Mouse (Mus musculus) neural tube, embryonic 14.5 days (tissue): Measurements from ENCODE around the gene Frmd4a. TPM values are rescaled to one million over a fixed set of nuclear protein-coding genes. Genes with fewer than 3 reads are reported as not detected.

Source experiments
- ATAC-seq: fragments of 200-750 bp; cut with Nextera tagmentation; 2 replicates; pipeline ENCODE4 v1.8.0; 2017; ENCODE audit warnings: low read depth, mild to moderate bottlenecking, moderate TSS enrichment, moderate library complexity
- H3K27ac ChIP-seq: fragments of 300-500 bp; sonication (generic); 2 replicates; pipeline ENCODE4 v1.5.1; 2014; ENCODE audit warnings: low read depth, mild to moderate bottlenecking, control low read depth, low read length, moderate library complexity, mixed read lengths
- H3K27me3 ChIP-seq: fragments of 300-500 bp; sonication (generic); 2 replicates; pipeline ENCODE4 v1.6.1; 2014; ENCODE audit warnings: low read length; ENCODE audit not compliant: control insufficient read depth, insufficient read depth
- H3K36me3 ChIP-seq: fragments of 300-500 bp; sonication (generic); 2 replicates; pipeline ENCODE4 v1.6.1; 2014; ENCODE audit warnings: low read length, mixed read lengths; ENCODE audit not compliant: control insufficient read depth, insufficient read depth
- H3K4me1 ChIP-seq: fragments of 300-500 bp; sonication (generic); 2 replicates; pipeline ENCODE4 v1.6.1; 2014; ENCODE audit warnings: low read length; ENCODE audit not compliant: control insufficient read depth, insufficient read depth
- H3K4me2 ChIP-seq: fragments of 300-500 bp; sonication (generic); 2 replicates; pipeline ENCODE4 v1.6.1; 2014; ENCODE audit warnings: mild to moderate bottlenecking, low read depth, low read length, control low read depth
- H3K4me3 ChIP-seq: fragments of 300-500 bp; sonication (generic); 2 replicates; pipeline ENCODE4 v1.5.1; 2014; ENCODE audit warnings: low read depth, low read length, control low read depth, mixed read lengths
- H3K9ac ChIP-seq: fragments of 300-500 bp; sonication (generic); replicated peaks from 2 replicates; pipeline ENCODE4 v1.6.1; 2014; ENCODE audit warnings: low read depth, mild to moderate bottlenecking, control low read depth, low read length, mixed read lengths
- H3K9me3 ChIP-seq: fragments of 300-500 bp; sonication (generic); 2 replicates; pipeline ENCODE4 v1.6.1; 2016; ENCODE audit warnings: low read length; ENCODE audit not compliant: control insufficient read depth
- whole genome bisulfite sequencing: fragments of 180-500 bp; shearing (Covaris S2); extraction: QIAGEN DNeasy Blood & Tissue Kit; methylation state at CpG from one replicate; pipeline ENCODE4 v1.1.7; 2014; 5-methylcytosine and 5-hydroxymethylcytosine counted together
- polyA plus RNA-seq: library from polyadenylated mRNA; unstranded; fragments of >200 nt; fragmentation: Nextera tagmentation; extraction: Ambion mirVana; gene quantifications from 2 replicates; pipeline ENCODE4 v1.2.1, GENCODE M21; 2014

Frmd4a gene
- polyA plus RNA-seq, 1 experiment from 2014 or later = 67.4 TPM

DNA sequence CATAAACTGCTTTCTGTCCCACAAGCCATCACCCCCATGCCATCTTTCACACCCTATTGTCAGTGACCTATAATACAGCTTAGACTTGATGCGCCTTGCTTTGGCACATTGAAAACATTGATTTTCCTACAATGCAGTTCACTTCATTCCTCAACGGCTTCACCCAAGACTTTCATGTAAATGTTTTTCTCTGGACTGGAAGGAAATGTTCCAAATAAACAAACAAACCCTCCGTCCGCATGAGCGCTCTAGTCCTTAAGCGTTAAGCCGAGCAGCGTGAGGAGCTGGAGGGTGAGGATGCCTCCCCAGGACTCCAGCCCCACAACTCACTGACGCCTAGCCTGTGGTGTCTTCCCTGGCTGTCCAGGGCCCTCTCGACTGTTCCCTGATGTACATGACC lies 279.4 kb downstream of the Frmd4a start:
- H3K9ac ChIP-seq = no peak overlapping the region
- no peaks in the 10 kb centered on the region for H3K36me3 ChIP-seq
- H3K9me3 ChIP-seq = no peaks in the 10 kb centered on the region
- ATAC-seq = no peak
- no peaks in the 10 kb centered on the region for H3K27me3 ChIP-seq
- H3K4me1 ChIP-seq = peaks cover 14% of the 10 kb centered on the region; the same call in 1 of the 2 replicates
- no peak overlapping the region for H3K4me2 ChIP-seq
- H3K4me3 ChIP-seq = no peak overlapping the region
- 58% methylated on average over 10 of the region's 10 CpGs for WGBS
- no peak overlapping the region for H3K27ac ChIP-seq

DNA sequence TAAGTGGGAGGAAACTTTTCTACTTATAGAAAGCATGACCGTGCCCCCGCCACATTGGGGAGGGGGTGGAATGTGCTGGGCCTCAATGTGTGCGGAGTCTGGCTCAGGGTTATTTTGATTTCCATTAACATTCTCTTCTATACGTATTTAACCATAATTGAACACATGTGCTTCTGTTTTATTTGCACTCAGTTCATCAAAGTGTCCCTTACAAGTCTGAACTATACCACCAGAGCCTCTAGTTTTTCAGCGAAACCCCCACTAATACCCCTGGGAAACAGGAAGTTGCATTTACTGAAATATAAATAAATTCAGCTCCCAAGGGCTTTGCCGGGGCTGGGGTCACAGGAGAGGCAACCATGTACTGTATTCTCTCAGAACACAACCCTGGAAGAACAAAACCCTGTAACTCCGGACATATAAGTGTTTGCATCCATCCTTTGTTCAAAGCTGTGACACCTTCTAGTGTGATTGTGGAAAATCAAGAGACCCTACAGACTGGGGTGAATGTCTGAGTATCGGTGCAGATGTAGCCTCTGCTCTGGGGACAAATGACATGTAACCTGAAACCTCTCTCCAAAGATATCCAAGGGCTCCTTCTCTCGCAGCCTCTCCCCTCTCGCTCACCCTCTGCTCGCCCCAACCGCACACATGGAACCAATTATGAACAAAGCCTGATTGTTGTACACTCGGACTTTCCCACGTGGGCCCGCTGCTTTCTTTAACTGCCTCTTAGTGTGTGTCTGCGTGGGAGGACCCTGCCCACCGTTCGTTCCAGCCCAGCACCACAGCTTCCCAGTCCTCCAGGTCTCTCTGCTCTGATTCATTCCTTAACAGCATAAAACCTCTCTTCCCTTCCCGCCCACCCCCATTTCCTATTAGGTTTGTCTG lies 281.1 kb downstream of the Frmd4a start:
- peak; percentile 56 for ATAC-seq
- WGBS = 10% methylated on average over 19 of the region's 19 CpGs
- Histone ChIP-seq H3K4me1 (peaks cover 14% of the 10 kb centered on the region; the same call in 1 of the 2 replicates), H3K9ac (no peak overlapping the region), H3K4me2 (peak overlapping the region; percentile 38), H3K9me3 (no peaks in the 10 kb centered on the region), H3K4me3 (no peak overlapping the region), H3K36me3 (no peaks in the 10 kb centered on the region), H3K27ac (peak overlapping the region; percentile 55; the same call in 1 of the 2 replicates), H3K27me3 (no peaks in the 10 kb centered on the region)

DNA sequence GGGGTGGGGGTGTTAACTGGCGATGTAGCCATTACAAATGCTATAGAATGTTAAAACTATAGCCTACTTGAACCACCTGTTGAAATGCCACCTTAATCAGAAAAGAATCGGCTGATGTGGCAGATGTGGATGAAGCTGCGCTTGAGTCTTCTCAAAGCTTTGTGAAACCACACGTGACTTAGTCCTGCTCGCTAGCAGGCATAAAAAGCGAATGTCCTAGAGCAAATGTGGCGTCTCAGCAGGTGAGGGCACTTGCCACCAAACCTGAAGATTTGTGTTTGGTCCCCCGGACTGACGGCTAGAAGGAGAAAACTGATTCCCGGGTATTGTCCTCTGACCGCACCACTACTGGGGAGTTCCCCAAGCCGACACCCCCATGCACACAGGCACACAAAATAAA lies 282.1 kb downstream of the Frmd4a start:
- H3K36me3 ChIP-seq = no peaks in the 10 kb centered on the region
- H3K4me1 ChIP-seq = peaks cover 14% of the 10 kb centered on the region; the same call in 1 of the 2 replicates
- no peak for ATAC-seq
- H3K9me3 ChIP-seq = no peaks in the 10 kb centered on the region
- 62% methylated on average over 12 of the region's 12 CpGs for WGBS
- H3K4me3 ChIP-seq = no peak overlapping the region
- H3K27ac ChIP-seq = no peak overlapping the region
- H3K27me3 ChIP-seq = no peaks in the 10 kb centered on the region
- H3K9ac ChIP-seq = no peak overlapping the region
- H3K4me2 ChIP-seq = peak overlapping the region; percentile 38; the same call in 1 of the 2 replicates

DNA sequence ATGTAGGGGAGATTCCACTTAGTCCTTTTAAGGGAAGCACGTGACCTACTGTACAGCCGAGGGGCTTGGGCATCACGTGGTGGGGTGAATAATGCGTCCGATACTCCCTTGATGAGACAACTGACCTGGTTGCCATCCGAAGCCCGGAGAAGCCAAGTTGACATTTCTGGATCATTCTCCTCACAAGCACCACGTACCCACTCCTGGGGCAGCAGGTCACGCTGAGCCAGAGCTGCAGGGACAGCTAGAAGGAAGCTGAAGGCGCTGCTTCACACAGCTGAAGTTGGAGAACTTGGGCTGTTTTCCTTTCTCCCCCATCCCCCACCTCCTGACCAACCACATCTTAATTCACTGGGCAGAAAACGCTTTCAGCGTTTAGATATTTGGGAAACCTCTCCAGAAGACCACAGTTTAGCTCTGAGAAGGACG lies 282.9 kb downstream of the Frmd4a start:
- H3K27me3 ChIP-seq = no peaks in the 10 kb centered on the region
- 0 out of 2 replicates have a peak overlapping the region, but pooled peaks have one; percentile 23 for H3K27ac ChIP-seq
- H3K4me2 ChIP-seq = peak overlapping the region; percentile 36; the same call in 1 of the 2 replicates
- H3K36me3 ChIP-seq = no peaks in the 10 kb centered on the region
- H3K9ac ChIP-seq = no peak overlapping the region
- peak overlapping the region; percentile 6; the same call in 1 of the 2 replicates for H3K4me3 ChIP-seq
- ATAC-seq = no peak
- WGBS = 31% methylated on average over 13 of the region's 13 CpGs
- H3K4me1 ChIP-seq = peaks cover 14% of the 10 kb centered on the region; the same call in 1 of the 2 replicates
- no peaks in the 10 kb centered on the region for H3K9me3 ChIP-seq

DNA sequence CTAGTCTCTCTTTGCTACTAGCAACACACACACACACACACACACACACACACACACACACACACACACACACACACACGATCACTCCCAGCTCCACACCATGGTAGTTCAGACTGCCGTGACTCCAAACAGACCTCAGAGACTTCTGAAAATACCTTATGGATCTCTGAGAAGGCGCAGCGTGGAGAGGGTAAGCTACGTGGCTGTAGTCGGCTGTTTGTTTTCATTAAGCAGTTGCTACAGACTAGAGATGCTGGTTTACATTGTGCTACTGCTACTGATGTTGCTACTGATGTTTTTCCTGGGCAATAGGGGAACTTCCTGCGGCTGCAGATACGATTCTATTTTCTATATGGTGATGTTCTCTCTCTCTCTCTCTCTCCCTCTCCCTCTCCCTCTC lies 283.3 kb downstream of the Frmd4a start:
- no peak overlapping the region for H3K4me3 ChIP-seq
- H3K9me3 ChIP-seq = no peaks in the 10 kb centered on the region
- ATAC-seq = 0 out of 2 replicates have a peak, but pooled peaks have one; percentile 2
- H3K36me3 ChIP-seq = no peaks in the 10 kb centered on the region
- no peaks in the 10 kb centered on the region for H3K27me3 ChIP-seq
- H3K4me2 ChIP-seq = peak overlapping the region; percentile 36; the same call in 1 of the 2 replicates
- WGBS = 24% methylated on average over 8 of the region's 8 CpGs
- peaks cover 14% of the 10 kb centered on the region; the same call in 1 of the 2 replicates for H3K4me1 ChIP-seq
- no peak overlapping the region for H3K9ac ChIP-seq
- H3K27ac ChIP-seq = 0 out of 2 replicates have a peak overlapping the region, but pooled peaks have one; percentile 23

DNA sequence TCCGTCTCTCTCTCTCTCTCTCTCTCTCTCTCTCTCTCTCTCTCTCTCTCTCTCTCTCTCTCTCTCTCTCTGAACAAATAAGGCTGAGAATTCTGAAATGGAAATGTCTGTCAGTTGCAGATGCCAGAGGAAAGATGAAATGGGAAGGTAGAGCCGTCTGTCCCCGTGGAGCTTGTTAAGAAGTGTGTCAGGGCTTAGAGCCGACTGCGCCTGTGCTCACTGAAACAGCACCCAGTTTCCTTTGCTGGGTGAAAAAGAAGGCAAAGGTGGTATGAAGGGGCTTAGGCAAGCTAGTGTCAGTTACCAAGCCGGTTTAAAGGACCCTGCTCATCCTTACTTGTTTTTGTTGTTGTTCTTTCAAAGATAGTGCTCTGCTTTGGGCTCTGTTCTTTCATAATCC lies 283.7 kb downstream of the Frmd4a start:
- Histone ChIP-seq H3K9me3 (no peaks in the 10 kb centered on the region), H3K4me1 (peaks cover 14% of the 10 kb centered on the region; the same call in 1 of the 2 replicates), H3K27ac (no peak overlapping the region), H3K27me3 (no peaks in the 10 kb centered on the region), H3K4me2 (peak overlapping the region; percentile 1; the same call in 1 of the 2 replicates), H3K36me3 (no peaks in the 10 kb centered on the region), H3K4me3 (no peak overlapping the region; the same call in 1 of the 2 replicates), H3K9ac (no peak overlapping the region)
- no peak for ATAC-seq
- 35% methylated on average over 5 of the region's 6 CpGs for WGBS

DNA sequence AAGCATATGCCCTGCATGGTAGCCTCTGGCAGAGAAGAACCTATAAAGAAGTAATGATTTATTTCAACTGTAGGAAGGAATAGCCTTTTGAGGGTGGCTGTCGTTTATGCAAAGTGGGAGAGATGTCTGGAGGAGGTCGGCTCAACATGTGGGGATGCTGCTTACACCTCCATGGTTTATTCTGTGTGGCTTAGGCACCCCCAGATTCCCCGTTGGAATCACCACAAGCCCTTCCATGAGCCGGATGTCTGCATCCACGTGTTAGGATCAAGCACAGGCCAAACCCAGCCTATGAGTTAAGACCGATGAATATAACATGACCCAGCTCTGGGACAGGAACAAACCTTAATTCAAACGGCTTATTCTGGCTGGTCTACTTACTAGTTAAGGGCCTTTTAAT lies 284.2 kb downstream of the Frmd4a start:
- Histone ChIP-seq H3K9me3 (no peaks in the 10 kb centered on the region), H3K9ac (no peak overlapping the region), H3K4me1 (peaks cover 14% of the 10 kb centered on the region; the same call in 1 of the 2 replicates), H3K4me2 (peak overlapping the region; percentile 1; the same call in 1 of the 2 replicates), H3K4me3 (no peak overlapping the region; the same call in 1 of the 2 replicates), H3K36me3 (no peaks in the 10 kb centered on the region), H3K27ac (no peak overlapping the region), H3K27me3 (no peaks in the 10 kb centered on the region)
- ATAC-seq = no peak
- WGBS = 49% methylated on average over 7 of the region's 7 CpGs

DNA sequence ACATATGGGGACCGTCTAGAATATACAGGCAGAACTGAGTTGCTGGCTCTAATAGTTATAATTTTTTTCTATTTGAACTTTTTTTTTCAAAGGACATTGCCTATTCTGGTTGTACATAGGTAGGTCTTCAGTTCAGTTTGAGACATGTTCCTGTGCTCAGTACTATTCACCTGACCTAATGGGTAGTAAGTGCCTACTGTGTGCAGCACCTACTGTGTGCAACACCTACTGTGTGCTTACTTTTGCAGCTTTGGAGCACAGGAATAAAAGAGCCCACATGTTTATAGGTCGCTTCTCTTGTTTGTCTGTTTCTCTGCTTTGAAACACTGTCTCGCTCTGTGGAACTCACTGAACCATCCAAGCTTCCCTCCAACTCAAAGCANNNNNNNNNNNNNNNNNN lies 284.6 kb downstream of the Frmd4a start:
- Histone ChIP-seq H3K4me1 (peaks cover 14% of the 10 kb centered on the region; the same call in 1 of the 2 replicates), H3K27me3 (no peaks in the 10 kb centered on the region), H3K36me3 (no peaks in the 10 kb centered on the region), H3K4me3 (no peak overlapping the region), H3K27ac (no peak overlapping the region), H3K4me2 (no peak overlapping the region), H3K9me3 (no peaks in the 10 kb centered on the region), H3K9ac (no peak overlapping the region)
- ATAC-seq = no peak
- WGBS = 90% methylated on average over 3 of the region's 3 CpGs

DNA sequence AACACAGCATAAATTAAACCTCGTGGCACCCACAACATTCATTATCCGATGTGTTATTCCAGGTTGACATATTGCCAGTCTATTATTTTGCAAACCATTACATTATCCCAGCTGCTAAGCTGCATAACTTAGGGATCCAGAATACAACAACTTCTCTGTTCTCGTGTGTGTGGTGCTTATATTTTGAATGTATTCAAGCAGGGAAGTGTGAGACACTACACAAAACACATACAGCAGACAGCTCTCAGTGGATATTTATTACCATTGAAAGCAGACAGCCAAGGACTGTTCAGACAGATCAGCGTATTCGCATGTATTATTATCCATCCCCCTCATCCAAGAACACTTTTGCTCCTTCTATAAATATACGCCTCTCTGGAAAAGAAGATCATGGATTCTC lies 289.6 kb downstream of the Frmd4a start:
- Histone ChIP-seq H3K9me3 (no peaks in the 10 kb centered on the region), H3K9ac (no peak overlapping the region), H3K4me3 (no peak overlapping the region), H3K36me3 (no peaks in the 10 kb centered on the region), H3K27ac (no peak overlapping the region), H3K4me2 (no peak overlapping the region), H3K27me3 (no peaks in the 10 kb centered on the region), H3K4me1 (no peaks in the 10 kb centered on the region)
- 0 out of 2 replicates have a peak, but pooled peaks have one; percentile 17 for ATAC-seq
- 45% methylated on average over 6 of the region's 6 CpGs for WGBS
